Mouse (Mus musculus): ENCODE results near the gene Ndufb6. TPM values are rescaled to one million over a fixed set of nuclear protein-coding genes. Genes with fewer than 3 reads are reported as not detected.

Ndufb6 gene
- polyA plus RNA-seq, 1 experiment from 2014 or later: 310 TPM

DNA sequence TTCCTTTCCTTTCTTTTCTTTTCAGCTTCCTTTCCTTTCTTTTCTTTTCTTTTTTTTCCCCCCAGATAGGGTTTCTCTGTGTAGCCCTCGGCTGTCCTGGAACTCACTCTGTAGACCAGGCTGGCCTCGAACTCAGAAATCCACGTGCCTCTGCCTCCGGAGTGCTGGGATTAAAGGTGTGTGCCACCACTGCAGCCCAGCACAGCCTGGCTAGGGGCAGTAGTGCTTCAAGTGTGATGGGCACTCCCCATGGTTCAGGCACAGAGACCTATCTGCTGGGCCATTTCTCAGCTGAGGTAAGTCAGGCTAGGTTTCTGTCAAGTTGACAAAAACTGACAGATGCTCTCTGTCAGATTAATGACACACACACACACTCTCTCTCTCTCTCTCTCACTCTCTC, 36.2 kb downstream of the Ndufb6 start:
- no peak for DNase-seq (ENCODE audit: low spot score)
- H3K4me3 ChIP-seq: no peak overlapping the region
- peaks cover 20% of the 10 kb centered on the region for H3K4me1 ChIP-seq
- WGBS: 80% methylated on average over 4 of the region's 4 CpGs
- H3K27ac ChIP-seq (replicated peaks): no peak overlapping the region
- H3K9me3 ChIP-seq: no peaks in the 10 kb centered on the region
- no peaks in the 10 kb centered on the region for H3K27me3 ChIP-seq (replicated peaks; ENCODE audit: low read depth, poor library complexity, severe bottlenecking)
- H3K36me3 ChIP-seq (replicated peaks): no peaks in the 10 kb centered on the region

DNA sequence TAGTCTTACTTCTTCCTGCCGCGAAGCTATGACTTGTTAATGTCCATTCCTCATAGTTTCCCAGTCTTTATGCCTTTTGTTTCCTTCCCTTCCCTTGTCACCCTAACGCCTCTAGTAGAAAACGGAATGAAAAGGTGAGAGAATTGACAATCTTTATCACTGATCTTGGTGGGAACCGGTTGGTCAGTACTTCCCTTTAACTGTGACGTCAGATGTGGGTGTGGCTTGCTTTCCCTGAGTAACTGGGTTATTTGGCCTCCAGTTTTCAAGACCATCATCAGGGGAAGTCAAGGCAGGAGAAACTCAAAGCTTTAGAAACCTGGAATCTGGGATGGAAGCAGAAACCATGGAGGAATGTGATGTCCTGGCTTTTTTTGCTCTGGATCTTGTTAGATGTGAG, 37.3 kb downstream of the Ndufb6 start:
- Histone ChIP-seq H3K9me3 (no peaks in the 10 kb centered on the region), H3K4me3 (no peak overlapping the region), H3K4me1 (peaks cover 20% of the 10 kb centered on the region), H3K36me3 (replicated peaks) (no peaks in the 10 kb centered on the region), H3K27me3 (replicated peaks; ENCODE audit: low read depth, poor library complexity, severe bottlenecking) (no peaks in the 10 kb centered on the region), H3K27ac (replicated peaks) (no peak overlapping the region)
- no peak for DNase-seq (ENCODE audit: low spot score)
- 61% methylated on average over 6 of the region's 6 CpGs for WGBS

DNA sequence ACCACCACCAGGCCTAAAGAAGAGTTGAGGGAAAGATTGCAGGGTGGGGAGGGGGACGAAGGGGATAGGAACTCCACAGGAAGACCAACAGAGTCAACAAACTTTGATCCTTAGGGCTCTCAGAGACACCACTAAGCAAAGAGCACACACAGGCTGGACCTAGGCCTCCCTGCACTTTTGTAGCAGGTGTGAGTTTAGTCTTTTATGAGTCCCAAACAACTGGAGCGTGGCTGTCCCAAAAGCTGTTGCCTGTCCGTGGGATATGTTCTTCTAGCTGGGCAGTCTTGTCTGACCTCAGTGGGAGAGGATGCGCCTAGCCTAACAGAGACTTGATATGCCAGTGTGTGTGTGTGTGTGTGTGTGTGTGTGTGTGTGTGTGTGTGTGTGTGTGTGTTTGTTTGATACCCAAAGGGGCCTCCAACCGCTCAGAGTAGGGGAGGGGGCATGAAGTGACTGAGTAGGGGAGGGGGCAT, 38.9 kb downstream of the Ndufb6 start:
- WGBS: 40% methylated on average over 5 of the region's 5 CpGs
- Histone ChIP-seq H3K36me3 (replicated peaks) (no peaks in the 10 kb centered on the region), H3K4me1 (peaks cover 20% of the 10 kb centered on the region), H3K27me3 (replicated peaks; ENCODE audit: low read depth, poor library complexity, severe bottlenecking) (no peaks in the 10 kb centered on the region), H3K9me3 (no peaks in the 10 kb centered on the region), H3K4me3 (peak overlapping the region; percentile 67), H3K27ac (replicated peaks) (peak overlapping the region; percentile 69)
- no peak for DNase-seq (ENCODE audit: low spot score)

DNA sequence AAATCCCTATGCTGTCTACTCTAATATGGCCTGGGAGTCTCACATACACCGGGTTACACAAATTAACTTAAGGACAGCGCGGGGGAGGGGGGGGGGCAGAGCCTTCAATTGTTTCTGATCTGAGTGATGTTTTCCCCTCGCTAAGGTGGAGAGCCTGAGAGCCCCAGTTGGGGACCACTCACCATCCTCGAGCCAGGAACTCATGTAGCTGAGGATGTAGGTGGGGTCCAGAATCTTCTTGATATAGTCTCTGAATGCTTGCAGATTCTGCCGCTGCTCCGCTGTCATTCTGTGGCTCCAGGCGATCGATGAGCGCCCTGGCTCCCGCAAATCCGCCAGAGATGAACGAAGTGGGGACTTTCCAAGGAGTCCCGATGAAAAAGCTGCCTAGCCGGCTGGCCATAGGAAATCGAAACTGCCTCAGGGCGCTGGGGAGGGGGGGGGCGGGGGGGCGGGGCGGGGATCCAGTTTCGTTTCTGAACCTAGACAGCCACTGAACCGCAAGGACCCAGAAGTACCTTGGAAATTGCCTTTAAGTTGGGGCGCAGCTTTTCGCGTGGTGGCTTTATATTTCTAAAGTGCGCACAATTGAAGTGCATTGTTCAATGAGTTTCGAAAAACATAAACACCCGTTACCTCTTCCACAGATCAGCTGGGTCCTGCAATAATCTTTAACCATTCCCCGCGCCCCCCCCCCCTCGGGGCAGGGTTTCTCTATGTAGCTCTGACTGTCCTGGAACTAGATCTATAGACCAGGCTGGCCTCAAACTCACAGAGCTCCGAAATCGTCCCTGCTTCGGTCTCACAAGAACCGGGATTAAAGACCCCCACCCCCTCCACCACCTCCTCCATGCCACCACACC, 39.6 kb downstream of the Ndufb6 start, which contains the start of gene Ddx58:
Gene Ddx58, minus strand, starts transcription at position 420 of the 863 bp plus-strand sequence.
- no peaks in the 10 kb centered on the region for H3K27me3 ChIP-seq (replicated peaks; ENCODE audit: low read depth, poor library complexity, severe bottlenecking)
- WGBS: 4% methylated on average over 35 of the region's 35 CpGs
- no peaks in the 10 kb centered on the region for H3K36me3 ChIP-seq (replicated peaks)
- peak; percentile 70 for DNase-seq (ENCODE audit: low spot score)
- H3K4me3 ChIP-seq: peak within 1 kb of the TSS; percentile 67
- H3K4me1 ChIP-seq: peaks cover 20% of the 10 kb centered on the region
- peak within 1 kb of the TSS; percentile 69 for H3K27ac ChIP-seq (replicated peaks)
- H3K9me3 ChIP-seq: no peaks in the 10 kb centered on the region

DNA sequence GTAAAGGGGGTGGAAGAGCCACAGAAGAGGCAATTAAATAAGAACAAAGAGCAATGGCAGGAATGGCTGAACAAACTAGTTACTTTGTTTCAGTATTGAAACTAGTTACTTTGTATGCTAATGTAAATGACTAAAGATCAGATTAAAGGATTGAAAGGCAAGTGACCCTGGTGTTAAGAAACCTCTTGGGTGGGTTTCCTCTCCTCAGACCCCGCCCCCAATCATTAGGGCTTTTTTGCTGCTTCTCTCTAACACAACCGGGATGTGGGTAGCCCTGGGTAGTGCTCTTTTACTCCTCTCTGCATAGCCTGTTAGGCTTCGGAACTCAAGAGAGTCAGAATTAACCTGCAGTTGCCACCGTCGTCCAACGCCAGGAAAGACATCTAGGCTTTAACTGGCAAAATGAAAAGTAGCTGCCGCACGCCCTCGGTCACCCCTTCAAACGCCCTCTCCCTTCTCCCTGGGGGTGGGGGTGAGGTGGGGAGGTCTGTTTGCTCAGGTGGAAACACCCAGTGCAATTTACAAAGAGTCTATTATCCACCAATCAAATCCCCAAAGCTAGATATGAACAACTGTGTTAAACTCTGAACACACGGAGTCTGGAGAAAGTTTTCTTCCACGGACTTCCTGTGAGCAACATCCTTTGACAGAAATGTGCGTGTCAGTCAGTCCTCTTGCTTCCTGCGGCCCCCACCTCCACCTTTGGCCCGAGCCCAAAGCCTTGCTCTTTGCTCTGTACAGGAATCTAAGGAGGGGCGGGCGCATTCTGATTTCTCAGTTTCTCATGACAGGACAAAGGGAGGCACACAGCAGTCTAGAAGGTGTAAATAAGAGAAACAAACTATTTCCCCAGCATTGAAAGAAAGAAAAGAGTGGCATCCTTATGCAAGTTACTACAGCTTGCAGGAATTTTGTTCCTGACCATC, 40.5 kb downstream of the Ndufb6 start:
- H3K27me3 ChIP-seq (replicated peaks; ENCODE audit: low read depth, poor library complexity, severe bottlenecking): no peaks in the 10 kb centered on the region
- peak overlapping the region; percentile 67 for H3K4me3 ChIP-seq
- 2% methylated on average over 17 of the region's 17 CpGs for WGBS
- DNase-seq (ENCODE audit: low spot score): peak; percentile 43
- no peaks in the 10 kb centered on the region for H3K9me3 ChIP-seq
- peak overlapping the region; percentile 69 for H3K27ac ChIP-seq (replicated peaks)
- H3K36me3 ChIP-seq (replicated peaks): no peaks in the 10 kb centered on the region
- peaks cover 20% of the 10 kb centered on the region for H3K4me1 ChIP-seq

DNA sequence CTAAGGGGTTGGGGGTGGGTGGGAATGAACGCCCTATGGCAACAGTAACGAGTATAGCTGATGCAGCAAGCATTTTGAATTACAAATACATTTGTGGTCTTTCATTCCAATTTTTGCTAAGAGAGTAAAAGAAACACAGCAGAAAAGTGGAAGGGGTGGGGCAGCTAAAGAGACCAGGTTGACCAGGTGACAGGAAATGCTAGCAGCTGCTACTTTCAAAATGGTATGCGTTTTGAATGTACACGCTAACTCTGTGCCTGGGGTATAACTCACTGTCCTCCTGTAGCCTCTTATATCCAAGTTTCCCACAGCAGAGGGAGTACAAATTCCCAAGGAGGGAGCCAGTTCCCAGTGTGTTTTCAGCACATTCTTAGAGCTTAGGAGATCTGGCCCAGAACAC, 42.4 kb downstream of the Ndufb6 start:
- 86% methylated on average over 4 of the region's 4 CpGs for WGBS
- H3K4me1 ChIP-seq: peaks cover 20% of the 10 kb centered on the region
- no peaks in the 10 kb centered on the region for H3K27me3 ChIP-seq (replicated peaks; ENCODE audit: low read depth, poor library complexity, severe bottlenecking)
- DNase-seq (ENCODE audit: low spot score): no peak
- no peak overlapping the region for H3K27ac ChIP-seq (replicated peaks)
- H3K4me3 ChIP-seq: no peak overlapping the region
- no peaks in the 10 kb centered on the region for H3K9me3 ChIP-seq
- no peaks in the 10 kb centered on the region for H3K36me3 ChIP-seq (replicated peaks)

DNA sequence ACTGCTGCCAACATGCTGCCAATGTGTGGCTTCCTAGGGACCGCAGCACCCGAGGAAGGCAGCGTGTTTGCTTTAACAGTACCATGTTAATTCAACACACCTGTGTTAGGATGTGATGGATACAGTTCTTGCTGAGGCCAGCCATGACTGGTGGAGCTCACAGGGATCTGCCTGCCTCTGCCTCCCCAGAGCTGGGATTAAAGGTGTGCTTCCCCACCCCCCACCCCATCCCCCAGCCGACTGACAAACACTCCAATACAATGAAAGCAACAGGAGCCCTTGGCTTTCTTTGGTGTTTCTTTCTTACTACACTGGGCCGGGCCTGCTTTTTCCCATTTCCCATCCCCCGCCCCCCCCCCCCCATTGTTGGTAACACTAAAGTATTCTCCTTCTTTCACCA, 45.0 kb downstream of the Ndufb6 start:
- no peaks in the 10 kb centered on the region for H3K36me3 ChIP-seq (replicated peaks)
- H3K4me3 ChIP-seq: no peak overlapping the region
- no peak overlapping the region for H3K27ac ChIP-seq (replicated peaks)
- H3K4me1 ChIP-seq: peaks cover 11% of the 10 kb centered on the region
- 88% methylated on average over 6 of the region's 6 CpGs for WGBS
- H3K9me3 ChIP-seq: no peaks in the 10 kb centered on the region
- no peaks in the 10 kb centered on the region for H3K27me3 ChIP-seq (replicated peaks; ENCODE audit: low read depth, poor library complexity, severe bottlenecking)
- no peak for DNase-seq (ENCODE audit: low spot score)

DNA sequence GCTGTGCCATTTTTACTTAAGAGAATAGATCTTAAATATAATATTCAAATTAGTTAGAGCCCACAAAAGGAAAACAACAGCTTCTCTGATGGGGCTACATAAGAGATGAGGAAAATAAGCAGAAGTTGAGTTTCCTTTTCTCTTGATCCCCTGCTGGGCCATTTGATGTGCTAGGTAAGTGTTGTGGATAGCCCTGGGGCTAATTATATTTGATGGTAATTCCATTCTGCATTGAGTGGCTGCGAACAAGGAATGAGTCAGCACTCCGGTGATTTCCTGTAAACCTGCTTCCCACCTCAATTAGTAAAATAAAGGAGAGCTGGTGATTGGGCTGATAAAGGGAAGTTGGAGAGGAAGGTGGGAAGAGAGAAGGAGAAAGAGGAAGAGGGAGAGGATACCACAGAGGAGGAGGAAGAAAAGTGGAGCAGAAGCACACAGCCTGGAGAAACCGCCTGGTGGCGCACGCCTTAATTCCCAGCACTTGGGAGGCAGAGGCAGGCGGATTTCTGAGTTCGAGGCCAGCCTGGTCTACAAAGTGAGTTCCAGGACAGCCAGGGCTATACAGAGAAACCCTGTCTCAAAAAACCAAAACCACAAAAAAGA, 46.1 kb downstream of the Ndufb6 start:
- H3K27me3 ChIP-seq (replicated peaks; ENCODE audit: low read depth, poor library complexity, severe bottlenecking): no peaks in the 10 kb centered on the region
- H3K4me3 ChIP-seq: no peak overlapping the region
- H3K4me1 ChIP-seq: no peaks in the 10 kb centered on the region
- H3K9me3 ChIP-seq: no peaks in the 10 kb centered on the region
- no peaks in the 10 kb centered on the region for H3K36me3 ChIP-seq (replicated peaks)
- H3K27ac ChIP-seq (replicated peaks): no peak overlapping the region
- WGBS: 92% methylated on average over 7 of the region's 7 CpGs
- DNase-seq (ENCODE audit: low spot score): no peak

DNA sequence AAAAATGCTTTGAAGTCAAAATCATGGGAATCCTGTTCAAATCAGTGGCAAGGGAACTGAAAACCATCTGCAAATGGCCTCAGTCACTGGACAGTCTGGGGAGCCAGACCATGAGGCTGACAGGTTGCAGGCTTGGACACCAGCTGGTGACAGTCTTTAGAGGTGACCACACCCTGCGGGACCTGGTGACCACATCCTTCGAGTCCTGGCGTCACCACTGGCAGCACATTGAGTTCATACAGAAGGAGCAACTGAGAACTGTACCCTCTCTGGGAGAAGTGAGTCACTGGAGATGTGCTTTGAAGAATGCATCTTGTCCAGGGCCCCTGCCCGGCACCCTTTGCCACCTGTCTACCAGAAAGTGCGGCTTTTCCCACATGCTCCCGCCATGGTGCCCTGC, 49.5 kb downstream of the Ndufb6 start:
- no peak for DNase-seq (ENCODE audit: low spot score)

DNA sequence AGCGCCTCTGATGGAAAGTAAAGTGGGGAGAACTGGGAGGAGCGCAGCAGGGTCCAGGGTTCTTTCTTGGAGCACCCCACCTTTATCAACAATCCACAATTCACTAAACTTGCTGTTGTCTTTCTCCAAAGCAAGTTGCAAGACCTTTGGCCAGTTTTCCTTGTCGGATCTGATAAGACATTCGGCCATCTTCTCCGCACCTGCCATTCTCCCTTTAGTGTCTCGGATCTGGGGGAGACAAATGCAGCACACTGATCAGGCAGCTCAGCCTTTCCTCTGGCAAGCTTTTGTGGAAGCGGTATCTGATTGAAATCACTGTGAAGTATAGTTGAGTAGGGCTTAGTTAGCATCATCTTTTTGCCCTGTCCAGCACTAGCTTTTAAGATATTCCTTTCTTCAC, 51.3 kb downstream of the Ndufb6 start:
- H3K4me1 ChIP-seq: no peaks in the 10 kb centered on the region
- no peaks in the 10 kb centered on the region for H3K36me3 ChIP-seq (replicated peaks)
- H3K27me3 ChIP-seq (replicated peaks; ENCODE audit: low read depth, poor library complexity, severe bottlenecking): no peaks in the 10 kb centered on the region
- no peak overlapping the region for H3K27ac ChIP-seq (replicated peaks)
- H3K4me3 ChIP-seq: no peak overlapping the region
- H3K9me3 ChIP-seq: no peaks in the 10 kb centered on the region
- DNase-seq (ENCODE audit: low spot score): no peak
- 87% methylated on average over 7 of the region's 7 CpGs for WGBS

More for the DNA sequence above, 49.5 kb downstream of the Ndufb6 start:
- H3K27ac ChIP-seq (replicated peaks): no peak overlapping the region
- no peaks in the 10 kb centered on the region for H3K36me3 ChIP-seq (replicated peaks)
- H3K9me3 ChIP-seq: no peaks in the 10 kb centered on the region
- 95% methylated on average over 6 of the region's 6 CpGs for WGBS
- H3K4me1 ChIP-seq: no peaks in the 10 kb centered on the region
- H3K4me3 ChIP-seq: no peak overlapping the region
- no peaks in the 10 kb centered on the region for H3K27me3 ChIP-seq (replicated peaks; ENCODE audit: low read depth, poor library complexity, severe bottlenecking)

DNA sequence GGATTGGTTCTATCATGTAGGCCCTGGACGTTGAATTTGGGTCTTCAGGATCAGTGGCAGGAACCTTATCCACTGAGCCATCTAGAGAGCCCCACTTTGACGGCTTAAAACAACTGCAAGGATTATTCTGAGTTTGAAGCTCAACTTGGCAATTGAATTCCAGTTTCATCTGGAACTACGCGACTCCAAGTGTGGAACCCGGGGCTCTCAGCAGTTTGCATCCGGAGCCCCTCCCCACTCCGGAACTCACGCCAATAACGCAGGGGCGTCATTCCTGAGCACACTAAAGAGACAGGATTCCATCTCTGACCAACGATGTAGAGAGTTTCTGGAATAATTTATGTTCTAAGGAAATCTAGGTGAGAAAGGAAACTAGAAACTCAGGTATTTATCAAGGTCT, 52.1 kb downstream of the Ndufb6 start:
- Histone ChIP-seq H3K27ac (replicated peaks) (no peak overlapping the region), H3K9me3 (no peaks in the 10 kb centered on the region), H3K36me3 (replicated peaks) (no peaks in the 10 kb centered on the region), H3K4me1 (no peaks in the 10 kb centered on the region), H3K27me3 (replicated peaks; ENCODE audit: low read depth, poor library complexity, severe bottlenecking) (peaks cover under 1% of the 10 kb centered on the region; the same call in 1 of the 2 replicates), H3K4me3 (no peak overlapping the region)
- WGBS: 88% methylated on average over 11 of the region's 11 CpGs
- no peak for DNase-seq (ENCODE audit: low spot score)

DNA sequence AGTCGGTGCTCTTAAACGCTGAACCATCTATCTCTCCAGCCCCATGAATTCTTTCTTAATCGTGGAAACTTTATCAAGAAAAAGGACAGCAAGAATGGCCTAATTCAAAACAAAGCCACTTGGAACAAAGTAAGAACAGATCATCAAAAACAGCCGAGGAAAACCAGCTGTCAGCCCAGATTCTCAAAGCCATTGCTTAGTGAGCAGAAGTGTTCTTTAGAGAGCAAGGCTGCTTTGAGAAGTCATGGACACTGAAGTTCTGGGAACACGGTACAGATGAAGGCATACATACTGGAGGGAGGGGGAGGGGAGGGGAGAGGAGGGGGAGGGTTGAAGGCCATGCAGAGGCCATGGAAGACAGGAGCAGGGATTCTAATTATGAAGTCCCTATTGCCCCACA, 53.1 kb downstream of the Ndufb6 start:
- Histone ChIP-seq H3K4me3 (no peak overlapping the region), H3K4me1 (peaks cover 2% of the 10 kb centered on the region; the same call in 1 of the 2 replicates), H3K27me3 (replicated peaks; ENCODE audit: low read depth, poor library complexity, severe bottlenecking) (peaks cover 11% of the 10 kb centered on the region), H3K36me3 (replicated peaks) (no peaks in the 10 kb centered on the region), H3K9me3 (no peaks in the 10 kb centered on the region), H3K27ac (replicated peaks) (no peak overlapping the region)
- DNase-seq (ENCODE audit: low spot score): no peak
- 78% methylated on average over 5 of the region's 5 CpGs for WGBS

Data from embryonic facial prominence, embryonic 10.5 days (tissue).